Mouse (Mus musculus) liver, embryonic 14.5 days (tissue): Measurements from ENCODE around the gene Pcsk5.

ENCODE experiments used
- CTCF ChIP-seq: IDR thresholded peaks from 2 replicates; pipeline ENCODE4 v1.5.1; 2016; ENCODE audit warnings: antibody characterized with exemption, low read depth, control low read depth
- EP300 ChIP-seq: IDR thresholded peaks from 2 replicates; pipeline ENCODE4 v1.6.1; 2016; ENCODE audit warnings: antibody characterized with exemption, low read depth

DNA sequence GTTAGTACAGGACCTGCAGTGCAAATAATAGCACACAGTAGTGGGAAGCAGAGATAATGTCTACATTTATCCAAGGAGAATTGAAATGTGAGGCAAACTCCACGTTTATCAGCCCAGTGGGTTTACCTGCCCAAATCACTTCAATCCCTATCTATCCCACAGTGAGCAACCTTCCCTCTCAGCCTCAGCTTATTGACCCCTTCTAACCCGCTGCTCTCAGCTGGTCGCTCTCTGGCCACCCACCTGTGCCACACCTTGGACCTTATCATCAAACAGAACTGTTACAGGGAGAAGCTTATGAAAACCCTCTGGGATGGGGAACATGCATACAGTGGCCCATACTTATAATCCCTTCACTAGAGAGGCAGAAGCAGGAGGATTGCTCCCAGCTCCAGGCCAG lies 10.7 kb downstream of the Pcsk5 start:
- TF ChIP-seq CTCF = no peak
- TF ChIP-seq EP300 = no peak
